Mouse (Mus musculus): ENCODE measurements at regions not wholly inside any gene's neighbourhood (a gene's known extent, or its start where the extent isn't known, plus 50 kb on each side); places are given as distances from the start of the nearest gene placed in this dataset.

- no peaks in the 10 kb centered on the region for H3K4me1 ChIP-seq (ENCODE audit: control insufficient read depth, insufficient read depth, low read length)
- H3K9me3 ChIP-seq (ENCODE audit: control insufficient read depth, low read length) = no peaks in the 10 kb centered on the region
- no peak overlapping the region for H3K27ac ChIP-seq (ENCODE audit: low read depth, low read length)
- no peak overlapping the region for H3K9ac ChIP-seq (replicated peaks; ENCODE audit: low read depth, low read length)
- ATAC-seq (ENCODE audit: low read depth) = no peak
- H3K4me2 ChIP-seq (ENCODE audit: low read depth, low read length) = no peak overlapping the region
- no peak overlapping the region for H3K4me3 ChIP-seq (ENCODE audit: low read depth, low read length)
- no peaks in the 10 kb centered on the region for H3K36me3 ChIP-seq (ENCODE audit: control insufficient read depth, insufficient read depth, low read length)
- 93% methylated on average over 9 of the region's 9 CpGs for WGBS
- H3K27me3 ChIP-seq (ENCODE audit: control insufficient read depth, insufficient read depth, low read length) = peaks cover 16% of the 10 kb centered on the region
These were observed 67.8 kb downstream of the Nkx6-1 start for GRCm38 (mm10) chr5:101596996-101597395.

- H3K27ac ChIP-seq (ENCODE audit: low read depth, low read length) = no peak overlapping the region
- H3K4me2 ChIP-seq (ENCODE audit: low read depth, low read length) = no peak overlapping the region
- peaks cover 7% of the 10 kb centered on the region; the same call in 1 of the 2 replicates for H3K4me1 ChIP-seq (ENCODE audit: control insufficient read depth, insufficient read depth, low read length)
- peaks cover 14% of the 10 kb centered on the region for H3K27me3 ChIP-seq (ENCODE audit: control insufficient read depth, insufficient read depth, low read length)
- no peaks in the 10 kb centered on the region for H3K36me3 ChIP-seq (ENCODE audit: control insufficient read depth, insufficient read depth, low read length)
- H3K4me3 ChIP-seq (ENCODE audit: low read depth, low read length) = no peak overlapping the region
- H3K9ac ChIP-seq (replicated peaks; ENCODE audit: low read depth, low read length) = no peak overlapping the region
- 0 out of 2 replicates have a peak, but pooled peaks have one; percentile 14 for ATAC-seq (ENCODE audit: low read depth)
- 41% methylated on average over 5 of the region's 5 CpGs for WGBS
- H3K9me3 ChIP-seq (ENCODE audit: control insufficient read depth, low read length) = no peaks in the 10 kb centered on the region
These were observed 73.6 kb downstream of the Nkx6-1 start for GRCm38 (mm10) chr5:101591236-101591635.

GRCm38 (mm10) chr5:101590341-101591124 is 74.3 kb downstream of the Nkx6-1 start:
- Histone ChIP-seq H3K4me2 (ENCODE audit: low read depth, low read length) (no peak overlapping the region), H3K27me3 (ENCODE audit: control insufficient read depth, insufficient read depth, low read length) (peaks cover 14% of the 10 kb centered on the region), H3K36me3 (ENCODE audit: control insufficient read depth, insufficient read depth, low read length) (no peaks in the 10 kb centered on the region), H3K27ac (ENCODE audit: low read depth, low read length) (no peak overlapping the region), H3K9me3 (ENCODE audit: control insufficient read depth, low read length) (no peaks in the 10 kb centered on the region), H3K4me1 (ENCODE audit: control insufficient read depth, insufficient read depth, low read length) (peaks cover 7% of the 10 kb centered on the region; the same call in 1 of the 2 replicates), H3K9ac (replicated peaks; ENCODE audit: low read depth, low read length) (no peak overlapping the region), H3K4me3 (ENCODE audit: low read depth, low read length) (no peak overlapping the region)
- ATAC-seq (ENCODE audit: low read depth) = peak; percentile 75
- 13% methylated on average over 13 of the region's 13 CpGs for WGBS

- Histone ChIP-seq H3K27ac (ENCODE audit: low read depth, low read length) (no peak overlapping the region), H3K4me1 (ENCODE audit: control insufficient read depth, insufficient read depth, low read length) (no peaks in the 10 kb centered on the region), H3K9me3 (ENCODE audit: control insufficient read depth, low read length) (no peaks in the 10 kb centered on the region), H3K4me3 (ENCODE audit: low read depth, low read length) (no peak overlapping the region), H3K36me3 (ENCODE audit: control insufficient read depth, insufficient read depth, low read length) (no peaks in the 10 kb centered on the region), H3K27me3 (ENCODE audit: control insufficient read depth, insufficient read depth, low read length) (peaks cover 15% of the 10 kb centered on the region), H3K4me2 (ENCODE audit: low read depth, low read length) (no peak overlapping the region), H3K9ac (replicated peaks; ENCODE audit: low read depth, low read length) (no peak overlapping the region)
- no peak for ATAC-seq (ENCODE audit: low read depth)
- 44% methylated on average over 15 of the region's 15 CpGs for WGBS
These were observed 91.8 kb downstream of the Nkx6-1 start for GRCm38 (mm10) chr5:101572966-101573365.

- no peaks in the 10 kb centered on the region for H3K36me3 ChIP-seq (ENCODE audit: control insufficient read depth, insufficient read depth, low read length)
- H3K9ac ChIP-seq (replicated peaks; ENCODE audit: low read depth, low read length) = no peak overlapping the region
- no peak overlapping the region for H3K27ac ChIP-seq (ENCODE audit: low read depth, low read length)
- 28% methylated on average over 7 of the region's 7 CpGs for WGBS
- 0 out of 2 replicates have a peak, but pooled peaks cover 4% of the 10 kb centered on the region for H3K27me3 ChIP-seq (ENCODE audit: control insufficient read depth, insufficient read depth, low read length)
- no peak overlapping the region for H3K4me2 ChIP-seq (ENCODE audit: low read depth, low read length)
- no peaks in the 10 kb centered on the region for H3K4me1 ChIP-seq (ENCODE audit: control insufficient read depth, insufficient read depth, low read length)
- ATAC-seq (ENCODE audit: low read depth) = peak; percentile 87; the same call in 1 of the 2 replicates
- H3K4me3 ChIP-seq (ENCODE audit: low read depth, low read length) = no peak overlapping the region
- H3K9me3 ChIP-seq (ENCODE audit: control insufficient read depth, low read length) = no peaks in the 10 kb centered on the region
These were observed 99.0 kb downstream of the Nkx6-1 start for GRCm38 (mm10) chr5:101565770-101566169.

- Histone ChIP-seq H3K4me1 (ENCODE audit: control insufficient read depth, insufficient read depth, low read length) (no peaks in the 10 kb centered on the region), H3K27ac (ENCODE audit: low read depth, low read length) (no peak overlapping the region), H3K9ac (replicated peaks; ENCODE audit: low read depth, low read length) (no peak overlapping the region), H3K27me3 (ENCODE audit: control insufficient read depth, insufficient read depth, low read length) (no peaks in the 10 kb centered on the region), H3K4me2 (ENCODE audit: low read depth, low read length) (no peak overlapping the region), H3K36me3 (ENCODE audit: control insufficient read depth, insufficient read depth, low read length) (no peaks in the 10 kb centered on the region), H3K4me3 (ENCODE audit: low read depth, low read length) (no peak overlapping the region), H3K9me3 (ENCODE audit: control insufficient read depth, low read length) (no peaks in the 10 kb centered on the region)
- no peak for ATAC-seq (ENCODE audit: low read depth)
These were observed 104.4 kb downstream of the Nkx6-1 start for GRCm38 (mm10) chr5:101560366-101560765.

GRCm38 (mm10) chr5:101558279-101558987 is 106.4 kb downstream of the Nkx6-1 start:
- Histone ChIP-seq H3K27ac (ENCODE audit: low read depth, low read length) (no peak overlapping the region), H3K9ac (replicated peaks; ENCODE audit: low read depth, low read length) (no peak overlapping the region), H3K36me3 (ENCODE audit: control insufficient read depth, insufficient read depth, low read length) (no peaks in the 10 kb centered on the region), H3K27me3 (ENCODE audit: control insufficient read depth, insufficient read depth, low read length) (no peaks in the 10 kb centered on the region), H3K4me3 (ENCODE audit: low read depth, low read length) (no peak overlapping the region), H3K4me1 (ENCODE audit: control insufficient read depth, insufficient read depth, low read length) (no peaks in the 10 kb centered on the region), H3K4me2 (ENCODE audit: low read depth, low read length) (no peak overlapping the region), H3K9me3 (ENCODE audit: control insufficient read depth, low read length) (no peaks in the 10 kb centered on the region)
- 61% methylated on average over 13 of the region's 13 CpGs for WGBS
- ATAC-seq (ENCODE audit: low read depth) = no peak

- Histone ChIP-seq H3K9ac (replicated peaks; ENCODE audit: low read depth, low read length) (no peak overlapping the region), H3K36me3 (ENCODE audit: control insufficient read depth, insufficient read depth, low read length) (no peaks in the 10 kb centered on the region), H3K27ac (ENCODE audit: low read depth, low read length) (no peak overlapping the region), H3K9me3 (ENCODE audit: control insufficient read depth, low read length) (no peaks in the 10 kb centered on the region), H3K4me1 (ENCODE audit: control insufficient read depth, insufficient read depth, low read length) (no peaks in the 10 kb centered on the region), H3K4me3 (ENCODE audit: low read depth, low read length) (no peak overlapping the region), H3K4me2 (ENCODE audit: low read depth, low read length) (no peak overlapping the region), H3K27me3 (ENCODE audit: control insufficient read depth, insufficient read depth, low read length) (0 out of 2 replicates have a peak, but pooled peaks cover under 1% of the 10 kb centered on the region)
- WGBS = 78% methylated on average over 3 of the region's 3 CpGs
- no peak for ATAC-seq (ENCODE audit: low read depth)
These were observed 107.6 kb downstream of the Nkx6-1 start for GRCm38 (mm10) chr5:101557156-101557555.

GRCm38 (mm10) chr5:101543326-101543725 is 121.5 kb downstream of the Nkx6-1 start:
- H3K27ac ChIP-seq (ENCODE audit: low read depth, low read length) = no peak overlapping the region
- 20% methylated on average over 13 of the region's 13 CpGs for WGBS
- no peaks in the 10 kb centered on the region for H3K36me3 ChIP-seq (ENCODE audit: control insufficient read depth, insufficient read depth, low read length)
- H3K4me1 ChIP-seq (ENCODE audit: control insufficient read depth, insufficient read depth, low read length) = no peaks in the 10 kb centered on the region
- no peaks in the 10 kb centered on the region for H3K9me3 ChIP-seq (ENCODE audit: control insufficient read depth, low read length)
- no peak overlapping the region for H3K4me3 ChIP-seq (ENCODE audit: low read depth, low read length)
- peaks cover 82% of the 10 kb centered on the region for H3K27me3 ChIP-seq (ENCODE audit: control insufficient read depth, insufficient read depth, low read length)
- no peak overlapping the region for H3K4me2 ChIP-seq (ENCODE audit: low read depth, low read length)
- ATAC-seq (ENCODE audit: low read depth) = no peak
- no peak overlapping the region for H3K9ac ChIP-seq (replicated peaks; ENCODE audit: low read depth, low read length)

All from neural tube, embryonic 14.5 days (tissue).